Mouse (Mus musculus): ENCODE results near the gene Scarf2. TPM values are rescaled to one million over a fixed set of nuclear protein-coding genes. Genes with fewer than 3 reads are reported as not detected.

Scarf2 gene
- total and polyA plus RNA-seq, 3 experiments, result 0.62 to 1.2 TPM; not detected in 1

DNA sequence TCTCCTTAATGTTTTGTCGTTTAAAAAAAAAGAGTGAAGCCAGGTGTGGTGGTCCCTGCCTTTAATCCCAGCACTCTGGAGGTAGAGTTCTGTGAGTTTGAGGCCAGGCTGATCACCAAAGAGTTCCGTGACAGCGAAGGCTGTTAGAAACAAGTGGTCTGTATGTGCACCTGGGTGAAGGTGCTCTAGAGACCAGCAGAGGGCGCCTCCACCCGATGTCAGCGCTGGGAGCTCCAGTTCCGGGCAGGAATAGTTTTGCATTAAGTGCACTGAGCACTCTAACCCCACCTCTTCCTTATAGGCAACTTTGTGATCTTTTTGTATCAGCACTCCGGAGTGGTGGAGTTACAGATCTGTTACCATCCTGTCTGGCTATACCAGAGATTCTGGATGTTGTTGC, 36.4 kb upstream of the Scarf2 start (continued):
- no peak; the same call in 1 of the 2 replicates for TF ChIP-seq USF1 (IDR thresholded peaks at IDR 0.05; ENCODE audit: low read depth, low read length)
- TF ChIP-seq GABPA (IDR thresholded peaks at IDR 0.05; ENCODE audit: low read depth, low read length), result no peak
- no peak for TF ChIP-seq ZKSCAN1 (IDR thresholded peaks at IDR 0.05; ENCODE audit: low read depth, low read length)
- TF ChIP-seq POLR2AphosphoS2 (IDR thresholded peaks at IDR 0.05; ENCODE audit: low read length), result no peak
- no peak for TF ChIP-seq ETS1 (IDR thresholded peaks at IDR 0.05; ENCODE audit: low read depth, low read length)
- TF ChIP-seq RAD21 (IDR thresholded peaks at IDR 0.05; ENCODE audit: low read depth, low read length), result peak; percentile 50
- TF ChIP-seq ZNF384 (IDR thresholded peaks at IDR 0.05; ENCODE audit: low read depth, low read length), result no peak
- TF ChIP-seq TAL1 (IDR thresholded peaks at IDR 0.05; ENCODE audit: low read length), result no peak
- no peak; the same call in 1 of the 2 replicates for TF ChIP-seq MAFK (IDR thresholded peaks at IDR 0.05; ENCODE audit: borderline replicate concordance, low read depth, low read length)
- no peak for TF ChIP-seq EP300 (IDR thresholded peaks at IDR 0.05; ENCODE audit: low read depth in 1 of 2, low read length in 2 of 2)
- TF ChIP-seq TBP (IDR thresholded peaks at IDR 0.05; ENCODE audit: low read depth, low read length), result peak; percentile 30; the same call in 1 of the 2 replicates
- 0 out of 2 replicates have a peak, but pooled peaks have one; percentile 15 for TF ChIP-seq MAX (IDR thresholded peaks at IDR 0.05; ENCODE audit: low read length)
- peak; percentile 68; the same call in 1 of the 2 replicates for TF ChIP-seq SIN3A (IDR thresholded peaks at IDR 0.05; ENCODE audit: low read length)
- peak in 1 of 2 experiments; percentile 47; a peak in 2 of 4 replicates for TF ChIP-seq POLR2A (IDR thresholded peaks at IDR 0.05; ENCODE audit: control insufficient read depth in 1 of 2, insufficient read depth in 1 of 2, low read depth in 1 of 2, low read length in 2 of 2, poor library complexity in 1 of 2)
- TF ChIP-seq MAZ (IDR thresholded peaks at IDR 0.05; ENCODE audit: low read depth, low read length), result peak; percentile 76; the same call in 1 of the 2 replicates
- TF ChIP-seq UBTF (IDR thresholded peaks at IDR 0.05; ENCODE audit: borderline replicate concordance, insufficient read depth, low read depth, low read length), result no peak

DNA sequence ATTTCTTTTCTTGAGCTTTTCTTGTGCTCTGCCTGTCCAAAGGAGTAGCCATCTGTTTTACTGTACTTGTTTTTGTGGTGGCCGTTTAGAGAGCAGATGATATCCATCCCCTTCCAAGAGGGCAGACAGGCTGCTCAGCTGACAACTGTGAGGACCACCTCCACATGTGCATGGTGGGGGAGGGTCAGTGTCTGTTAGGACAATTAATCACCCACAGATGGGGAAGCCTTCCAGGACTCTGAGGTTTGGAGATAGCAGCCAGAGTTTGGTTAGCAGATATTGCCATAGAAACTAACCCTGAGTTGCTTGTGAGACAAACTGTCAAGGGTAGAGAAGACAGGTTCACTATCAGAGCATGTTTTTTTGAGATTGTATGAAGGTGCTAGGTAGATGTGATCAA, 36.0 kb upstream of the Scarf2 start:
- Histone ChIP-seq H3K27me3 (ENCODE audit: control insufficient read depth in 1 of 2, insufficient read depth in 2 of 2, low read length in 2 of 2) (no peaks in the 10 kb centered on the region), H3K36me3 (ENCODE audit: control insufficient read depth in 1 of 2, insufficient read depth in 2 of 2, low read length in 2 of 2) (peaks cover 17 to 44% of the 10 kb centered on the region in 2 experiments), H3K9me3 (replicated peaks; ENCODE audit: insufficient read depth, low read length) (no peaks in the 10 kb centered on the region), H3K4me3 (ENCODE audit: control insufficient read depth in 1 of 2, insufficient read depth in 1 of 2, low read depth in 2 of 2, low read length in 2 of 2) (peak overlapping the region; percentile 31 to 58), H3K9ac (ENCODE audit: control insufficient read depth, low read depth, low read length, poor library complexity, severe bottlenecking) (peak overlapping the region; percentile 28), H3K79me2 (ENCODE audit: control insufficient read depth, insufficient read depth, low read length, poor library complexity) (peaks cover 34% of the 10 kb centered on the region), H3K27ac (ENCODE audit: control insufficient read depth, low read depth, low read length) (peak overlapping the region; percentile 93), H3K4me1 (ENCODE audit: control insufficient read depth in 1 of 2, insufficient read depth in 2 of 2, low read length in 2 of 2) (peaks cover 19 to 33% of the 10 kb centered on the region in 2 experiments)
- DNase-seq (ENCODE audit: low read depth, low spot score), result peak; percentile 93
- TF ChIP-seq MAX (IDR thresholded peaks at IDR 0.05; ENCODE audit: low read length) (peak; percentile 69), MXI1 (IDR thresholded peaks at IDR 0.05; ENCODE audit: low read depth, low read length) (peak; percentile 94), TCF12 (IDR thresholded peaks at IDR 0.05; ENCODE audit: low read depth, low read length) (peak; percentile 92), HCFC1 (IDR thresholded peaks at IDR 0.05; ENCODE audit: low read depth, low read length) (no peak; the same call in none of the 2 replicates), GABPA (IDR thresholded peaks at IDR 0.05; ENCODE audit: low read depth, low read length) (no peak), POLR2AphosphoS5 (IDR thresholded peaks at IDR 0.05; ENCODE audit: borderline replicate concordance, low read depth, low read length) (no peak), MYC (IDR thresholded peaks at IDR 0.05; ENCODE audit: low read depth, low read length) (peak; percentile 90), ETS1 (IDR thresholded peaks at IDR 0.05; ENCODE audit: low read depth, low read length) (peak; percentile 96), POLR2A (IDR thresholded peaks at IDR 0.05; ENCODE audit: control insufficient read depth in 1 of 2, insufficient read depth in 1 of 2, low read depth in 1 of 2, low read length in 2 of 2, poor library complexity in 1 of 2) (peak in 1 of 2 experiments; percentile 47; a peak in 1 of 4 replicates), MEF2A (IDR thresholded peaks at IDR 0.05; ENCODE audit: extremely low read depth, insufficient replicate concordance, low read depth, low read length, poor library complexity, severe bottlenecking) (peak; percentile 58; the same call in 1 of the 2 replicates), E2F4 (IDR thresholded peaks at IDR 0.05; ENCODE audit: borderline replicate concordance, low read depth, low read length) (no peak), NRF1 (IDR thresholded peaks at IDR 0.05; ENCODE audit: insufficient read depth, low read depth, low read length, poor library complexity, severe bottlenecking) (no peak), ELF1 (IDR thresholded peaks at IDR 0.05; ENCODE audit: low read depth, low read length) (no peak), USF2 (IDR thresholded peaks at IDR 0.05; ENCODE audit: borderline replicate concordance in 1 of 2, insufficient read depth in 1 of 2, low read depth in 1 of 2, low read length in 2 of 2) (no peak), JUND (IDR thresholded peaks at IDR 0.05; ENCODE audit: low read depth, low read length) (0 out of 2 replicates have a peak, but pooled peaks have one; percentile 37), TAL1 (IDR thresholded peaks at IDR 0.05; ENCODE audit: low read length) (peak; percentile 91), SMC3 (IDR thresholded peaks at IDR 0.05; ENCODE audit: low read depth, low read length) (no peak), ZNF384 (IDR thresholded peaks at IDR 0.05; ENCODE audit: low read depth, low read length) (peak; percentile 47), CHD1 (IDR thresholded peaks at IDR 0.05; ENCODE audit: low read depth, low read length) (peak; percentile 94; the same call in 1 of the 2 replicates), RCOR1 (IDR thresholded peaks at IDR 0.05; ENCODE audit: low read depth, low read length) (peak; percentile 92), ZMIZ1 (IDR thresholded peaks at IDR 0.05; ENCODE audit: low read depth, low read length) (no peak; the same call in 1 of the 2 replicates), KAT2A (conservative IDR thresholded peaks at IDR 0.05; ENCODE audit: low read depth, low read length) (peak; percentile 36; the same call in 1 of the 2 replicates), CTCF (IDR thresholded peaks at IDR 0.05 in 2 of 3, conservative IDR thresholded peaks at IDR 0.05 in 1 of 3; ENCODE audit: control insufficient read depth in 1 of 3, insufficient read depth in 1 of 3, low read depth in 2 of 3, low read length in 3 of 3, poor library complexity in 1 of 3, severe bottlenecking in 1 of 3) (no peak; a peak in 1 of 6 replicates)
